Mouse (Mus musculus): ENCODE data around the gene Inava. TPM values are rescaled to one million over a fixed set of nuclear protein-coding genes. Genes with fewer than 3 reads are reported as not detected.

Gene Inava
- polyA plus RNA-seq (2014; fragmentation: Nextera tagmentation; extraction: Ambion mirVana), result 38.7 and 40.3 TPM in 2 replicates

- Histone ChIP-seq H3K9ac (replicated peaks; ENCODE audit: low read depth, low read length) (peak within 1 kb of the TSS; percentile 58), H3K9me3 (ENCODE audit: control insufficient read depth, low read depth, low read length) (no peaks in the 10 kb centered on the region), H3K36me3 (ENCODE audit: control insufficient read depth, insufficient read depth, low read length) (no peaks in the 10 kb centered on the region), H3K4me2 (replicated peaks; ENCODE audit: low read depth, low read length) (peak within 1 kb of the TSS; percentile 56), H3K27me3 (ENCODE audit: control insufficient read depth, insufficient read depth, low read length) (no peaks in the 10 kb centered on the region), H3K27ac (ENCODE audit: low read length) (peak within 1 kb of the TSS; percentile 77), H3K4me1 (ENCODE audit: control insufficient read depth, insufficient read depth, low read length) (peaks cover 22% of the 10 kb centered on the region; the same call in 1 of the 2 replicates), H3K4me3 (ENCODE audit: low read depth, low read length) (peak within 1 kb of the TSS; percentile 61)
- ATAC-seq (ENCODE audit: insufficient number of reproducible peaks, insufficient read depth, low FRiP score, low read depth), result peak; percentile 59
- WGBS, result 2% methylated on average over 50 of the region's 51 CpGs
Measured at GRCm38 (mm10) chr1:136233892-136234594, at the start of gene Inava. TSS of gene Inava (minus strand) at chr1:136234264.

- Histone ChIP-seq H3K4me2 (replicated peaks; ENCODE audit: low read depth, low read length) (no peak overlapping the region), H3K4me1 (ENCODE audit: control insufficient read depth, insufficient read depth, low read length) (no peaks in the 10 kb centered on the region), H3K27ac (ENCODE audit: low read length) (no peak overlapping the region), H3K9ac (replicated peaks; ENCODE audit: low read depth, low read length) (no peak overlapping the region), H3K36me3 (ENCODE audit: control insufficient read depth, insufficient read depth, low read length) (peaks cover 68% of the 10 kb centered on the region), H3K9me3 (ENCODE audit: control insufficient read depth, low read depth, low read length) (no peaks in the 10 kb centered on the region), H3K4me3 (ENCODE audit: low read depth, low read length) (no peak overlapping the region), H3K27me3 (ENCODE audit: control insufficient read depth, insufficient read depth, low read length) (no peaks in the 10 kb centered on the region)
- WGBS, result 91% methylated on average over 8 of the region's 8 CpGs
- no peak for ATAC-seq (ENCODE audit: insufficient number of reproducible peaks, insufficient read depth, low FRiP score, low read depth)
Measured at GRCm38 (mm10) chr1:136277366-136277765, 43.3 kb upstream of the Inava start.

GRCm38 (mm10) chr1:136268224-136268623, 34.2 kb upstream of the Inava start:
- no peak overlapping the region for H3K4me2 ChIP-seq (replicated peaks; ENCODE audit: low read depth, low read length)
- no peak for ATAC-seq (ENCODE audit: insufficient number of reproducible peaks, insufficient read depth, low FRiP score, low read depth)
- H3K36me3 ChIP-seq (ENCODE audit: control insufficient read depth, insufficient read depth, low read length), result peaks cover 15% of the 10 kb centered on the region
- H3K4me1 ChIP-seq (ENCODE audit: control insufficient read depth, insufficient read depth, low read length), result no peaks in the 10 kb centered on the region
- no peaks in the 10 kb centered on the region for H3K9me3 ChIP-seq (ENCODE audit: control insufficient read depth, low read depth, low read length)
- H3K9ac ChIP-seq (replicated peaks; ENCODE audit: low read depth, low read length), result no peak overlapping the region
- H3K27ac ChIP-seq (ENCODE audit: low read length), result no peak overlapping the region
- no peaks in the 10 kb centered on the region for H3K27me3 ChIP-seq (ENCODE audit: control insufficient read depth, insufficient read depth, low read length)
- H3K4me3 ChIP-seq (ENCODE audit: low read depth, low read length), result no peak overlapping the region
- 83% methylated on average over 7 of the region's 7 CpGs for WGBS

GRCm38 (mm10) chr1:136266127-136266526, 32.1 kb upstream of the Inava start:
- WGBS, result 48% methylated on average over 6 of the region's 6 CpGs

GRCm38 (mm10) chr1:136263355-136263754, 29.3 kb upstream of the Inava start:
- Histone ChIP-seq H3K27ac (ENCODE audit: low read length) (no peak overlapping the region), H3K4me3 (ENCODE audit: low read depth, low read length) (no peak overlapping the region), H3K36me3 (ENCODE audit: control insufficient read depth, insufficient read depth, low read length) (no peaks in the 10 kb centered on the region), H3K9ac (replicated peaks; ENCODE audit: low read depth, low read length) (no peak overlapping the region), H3K4me2 (replicated peaks; ENCODE audit: low read depth, low read length) (no peak overlapping the region), H3K27me3 (ENCODE audit: control insufficient read depth, insufficient read depth, low read length) (peaks cover 24% of the 10 kb centered on the region), H3K4me1 (ENCODE audit: control insufficient read depth, insufficient read depth, low read length) (peaks cover 6% of the 10 kb centered on the region; the same call in 1 of the 2 replicates), H3K9me3 (ENCODE audit: control insufficient read depth, low read depth, low read length) (no peaks in the 10 kb centered on the region)
- 83% methylated on average over 5 of the region's 5 CpGs for WGBS
- no peak for ATAC-seq (ENCODE audit: insufficient number of reproducible peaks, insufficient read depth, low FRiP score, low read depth)

More at GRCm38 (mm10) chr1:136266127-136266526, 32.1 kb upstream of the Inava start:
- Histone ChIP-seq H3K4me1 (ENCODE audit: control insufficient read depth, insufficient read depth, low read length) (no peaks in the 10 kb centered on the region), H3K4me2 (replicated peaks; ENCODE audit: low read depth, low read length) (no peak overlapping the region), H3K36me3 (ENCODE audit: control insufficient read depth, insufficient read depth, low read length) (peaks cover 9% of the 10 kb centered on the region), H3K27ac (ENCODE audit: low read length) (no peak overlapping the region), H3K9me3 (ENCODE audit: control insufficient read depth, low read depth, low read length) (no peaks in the 10 kb centered on the region), H3K4me3 (ENCODE audit: low read depth, low read length) (no peak overlapping the region), H3K9ac (replicated peaks; ENCODE audit: low read depth, low read length) (no peak overlapping the region), H3K27me3 (ENCODE audit: control insufficient read depth, insufficient read depth, low read length) (peaks cover 3% of the 10 kb centered on the region; the same call in 1 of the 2 replicates)
- no peak for ATAC-seq (ENCODE audit: insufficient number of reproducible peaks, insufficient read depth, low FRiP score, low read depth)

GRCm38 (mm10) chr1:136260635-136261238, 26.7 kb upstream of the Inava start, which contains the start of gene Gpr25:
TSS of gene Gpr25 (minus strand) at chr1:136260873.
- Histone ChIP-seq H3K27ac (ENCODE audit: low read length) (no peak within 1 kb of the TSS), H3K9me3 (ENCODE audit: control insufficient read depth, low read depth, low read length) (no peaks in the 10 kb centered on the region), H3K4me3 (ENCODE audit: low read depth, low read length) (peak within 1 kb of the TSS; percentile 47), H3K27me3 (ENCODE audit: control insufficient read depth, insufficient read depth, low read length) (peaks cover 27% of the 10 kb centered on the region), H3K4me2 (replicated peaks; ENCODE audit: low read depth, low read length) (peak within 1 kb of the TSS; percentile 97), H3K4me1 (ENCODE audit: control insufficient read depth, insufficient read depth, low read length) (peaks cover 6% of the 10 kb centered on the region; the same call in 1 of the 2 replicates), H3K9ac (replicated peaks; ENCODE audit: low read depth, low read length) (0 out of 2 replicates have a peak within 1 kb of the TSS, but pooled peaks have one; percentile 14), H3K36me3 (ENCODE audit: control insufficient read depth, insufficient read depth, low read length) (no peaks in the 10 kb centered on the region)
- ATAC-seq (ENCODE audit: insufficient number of reproducible peaks, insufficient read depth, low FRiP score, low read depth), result peak; percentile 43
- WGBS, result 8% methylated on average over 28 of the region's 28 CpGs

GRCm38 (mm10) chr1:136259893-136260634, 26.0 kb upstream of the Inava start:
- Histone ChIP-seq H3K9ac (replicated peaks; ENCODE audit: low read depth, low read length) (0 out of 2 replicates have a peak overlapping the region, but pooled peaks have one; percentile 14), H3K27me3 (ENCODE audit: control insufficient read depth, insufficient read depth, low read length) (peaks cover 29% of the 10 kb centered on the region), H3K4me1 (ENCODE audit: control insufficient read depth, insufficient read depth, low read length) (peaks cover 6% of the 10 kb centered on the region; the same call in 1 of the 2 replicates), H3K27ac (ENCODE audit: low read length) (no peak overlapping the region), H3K9me3 (ENCODE audit: control insufficient read depth, low read depth, low read length) (no peaks in the 10 kb centered on the region), H3K36me3 (ENCODE audit: control insufficient read depth, insufficient read depth, low read length) (no peaks in the 10 kb centered on the region), H3K4me2 (replicated peaks; ENCODE audit: low read depth, low read length) (peak overlapping the region; percentile 97), H3K4me3 (ENCODE audit: low read depth, low read length) (peak overlapping the region; percentile 47)
- peak; percentile 78 for ATAC-seq (ENCODE audit: insufficient number of reproducible peaks, insufficient read depth, low FRiP score, low read depth)
- WGBS, result under 1% methylated on average over 82 of the region's 95 CpGs

GRCm38 (mm10) chr1:136259543-136259892, 25.5 kb upstream of the Inava start:
- WGBS, result 2% methylated on average over 16 of the region's 16 CpGs
- Histone ChIP-seq H3K9ac (replicated peaks; ENCODE audit: low read depth, low read length) (no peak overlapping the region), H3K4me1 (ENCODE audit: control insufficient read depth, insufficient read depth, low read length) (peaks cover 6% of the 10 kb centered on the region; the same call in 1 of the 2 replicates), H3K27me3 (ENCODE audit: control insufficient read depth, insufficient read depth, low read length) (peaks cover 29% of the 10 kb centered on the region), H3K36me3 (ENCODE audit: control insufficient read depth, insufficient read depth, low read length) (no peaks in the 10 kb centered on the region), H3K9me3 (ENCODE audit: control insufficient read depth, low read depth, low read length) (no peaks in the 10 kb centered on the region), H3K27ac (ENCODE audit: low read length) (no peak overlapping the region), H3K4me3 (ENCODE audit: low read depth, low read length) (peak overlapping the region; percentile 47), H3K4me2 (replicated peaks; ENCODE audit: low read depth, low read length) (peak overlapping the region; percentile 97)
- ATAC-seq (ENCODE audit: insufficient number of reproducible peaks, insufficient read depth, low FRiP score, low read depth), result no peak

Data from stomach, embryonic 14.5 days (tissue).